Mouse (Mus musculus) hematopoietic stem cell, adult 5-6 weeks (primary cell): ENCODE measurements around the gene Immp2l. TPM values are rescaled to one million over a fixed set of nuclear protein-coding genes. Genes with fewer than 3 reads are reported as not detected.
"Not testable (repeated sequence)": the region's sequence is repeated elsewhere in the genome, so short reads cannot be mapped to it uniquely, and the experiment has no call there.

Experiments used
- ATAC-seq, 2 experiments: fragments of 125-278 bp in 1 of 2; replicated peaks in 1 of 2; 2 replicates each; pipeline ENCODE4 v1.8.0; 2016 to 2017; ENCODE audit warnings: inconsistent platforms in 2 of 2, mild to moderate bottlenecking in 2 of 2, moderate number of reproducible peaks in 2 of 2, low read depth in 1 of 2, moderate TSS enrichment in 1 of 2; ENCODE audit not compliant: low FRiP score in 2 of 2, poor library complexity in 2 of 2, severe bottlenecking in 2 of 2, insufficient read depth in 1 of 2, low TSS enrichment in 1 of 2
- total RNA-seq: library from RNA; stranded (forward); fragments of 172-1452, 232-1000 nt; gene quantifications from 2 replicates; pipeline ENCODE4 v1.2.3, GENCODE M21; 2017

Gene Immp2l
- total RNA-seq, 1 experiment from 2014 or later = 22.7 TPM

- ATAC-seq = no peak
These were observed 705.9 kb downstream of the Immp2l start for GRCm38 (mm10) chr12:41729780-41730179.

- no peak for ATAC-seq
These were observed 709.3 kb downstream of the Immp2l start for GRCm38 (mm10) chr12:41733168-41733567.

- ATAC-seq = no peak
These were observed 719.0 kb downstream of the Immp2l start for GRCm38 (mm10) chr12:41742887-41743286.

- no peak for ATAC-seq
These were observed 739.5 kb downstream of the Immp2l start for GRCm38 (mm10) chr12:41763396-41763795.

GRCm38 (mm10) chr12:41773961-41774360 lies 750.1 kb downstream of the Immp2l start:
- ATAC-seq = no peak

- ATAC-seq = no peak
These were observed 750.9 kb downstream of the Immp2l start for GRCm38 (mm10) chr12:41774623-41775323.

- not testable (repeated sequence) for ATAC-seq
These were observed 753.9 kb downstream of the Immp2l start for GRCm38 (mm10) chr12:41777762-41778161.

- ATAC-seq = not testable (repeated sequence)
These were observed 769.8 kb downstream of the Immp2l start for GRCm38 (mm10) chr12:41793681-41794080.

GRCm38 (mm10) chr12:41829517-41829916 lies 805.6 kb downstream of the Immp2l start:
- ATAC-seq = no peak

GRCm38 (mm10) chr12:41831731-41832130 lies 807.8 kb downstream of the Immp2l start:
- no peak for ATAC-seq

- ATAC-seq = no peak
These were observed 810.8 kb downstream of the Immp2l start for GRCm38 (mm10) chr12:41834646-41835045.

GRCm38 (mm10) chr12:41838334-41838847 lies 814.5 kb downstream of the Immp2l start:
- no peak for ATAC-seq

GRCm38 (mm10) chr12:41839241-41839640 lies 815.4 kb downstream of the Immp2l start:
- no peak for ATAC-seq

- ATAC-seq = no peak
These were observed 818.9 kb downstream of the Immp2l start for GRCm38 (mm10) chr12:41842694-41843329.

- peak; percentile 53 to 69; a peak in 3 of 4 replicates for ATAC-seq
These were observed 828.1 kb downstream of the Immp2l start for GRCm38 (mm10) chr12:41851896-41852470.

GRCm38 (mm10) chr12:41859652-41860051 lies 835.8 kb downstream of the Immp2l start:
- ATAC-seq = not testable (repeated sequence)

- ATAC-seq = peak in 1 of 2 experiments; percentile 22; a peak in 1 of 4 replicates
These were observed 844.4 kb downstream of the Immp2l start for GRCm38 (mm10) chr12:41868317-41868716.

GRCm38 (mm10) chr12:41874015-41874414 lies 850.1 kb downstream of the Immp2l start:
- no peak for ATAC-seq
